Mouse (Mus musculus): Measurements from ENCODE around the gene B4galt7.

DNA sequence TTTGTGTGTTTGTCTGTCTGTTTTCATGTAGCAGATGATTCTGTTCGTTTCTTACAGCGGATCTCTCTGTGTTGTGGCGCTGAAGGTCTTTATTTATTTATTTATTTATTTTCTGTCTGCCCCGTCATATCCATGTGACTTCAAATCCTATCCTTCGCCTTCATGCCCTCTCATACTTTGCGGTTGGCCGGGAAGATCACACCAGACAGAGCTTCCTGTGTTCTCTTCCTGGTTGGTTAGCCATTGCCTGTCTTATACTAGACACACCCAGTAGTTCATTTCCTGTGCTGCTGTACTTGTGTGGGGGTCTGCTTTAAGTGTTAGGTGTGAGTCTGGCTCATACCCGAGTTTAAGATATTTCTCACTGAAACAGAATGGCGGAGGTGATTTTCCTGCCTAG lies 961 bp downstream of the B4galt7 start:
- TF ChIP-seq CTCF (IDR thresholded peaks at IDR 0.05; ENCODE audit: low read depth, low read length) (no peak), POLR2A (IDR thresholded peaks at IDR 0.05; ENCODE audit: borderline replicate concordance, low read depth, low read length) (no peak)

Data from bone marrow macrophage, adult 2 months (primary cell).